Mouse (Mus musculus) cerebellum, adult 11-12 months (tissue): ENCODE data around the gene Gm38655.

ENCODE experiments used
- DNase-seq: peaks from one replicate; pipeline ENCODE4 v3.0.0; 2022

Gene Gm38655

DNA sequence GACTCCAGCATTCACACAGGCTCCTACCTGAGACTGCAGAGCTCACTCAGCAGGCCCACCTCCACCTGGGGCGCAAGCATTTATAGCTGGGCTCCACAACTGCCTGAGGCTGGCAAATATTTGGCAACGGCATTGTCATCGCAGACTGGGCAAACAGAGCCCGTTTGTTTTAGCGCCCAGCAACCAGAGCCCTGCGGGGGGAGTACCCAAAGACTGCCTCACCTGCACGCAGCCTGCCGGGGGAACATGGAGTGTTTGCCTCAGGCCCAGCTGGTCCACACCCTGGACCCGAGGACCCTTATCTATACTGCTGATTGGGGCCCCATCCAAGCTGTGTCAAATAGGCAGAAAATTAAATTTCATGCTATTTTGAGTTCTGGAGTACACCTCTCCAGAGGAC is at the start of gene Gm38655:
Gene Gm38655 (minus strand): TSS at position 61 of the 400 bp plus-strand sequence.
- no peak for DNase-seq

DNA sequence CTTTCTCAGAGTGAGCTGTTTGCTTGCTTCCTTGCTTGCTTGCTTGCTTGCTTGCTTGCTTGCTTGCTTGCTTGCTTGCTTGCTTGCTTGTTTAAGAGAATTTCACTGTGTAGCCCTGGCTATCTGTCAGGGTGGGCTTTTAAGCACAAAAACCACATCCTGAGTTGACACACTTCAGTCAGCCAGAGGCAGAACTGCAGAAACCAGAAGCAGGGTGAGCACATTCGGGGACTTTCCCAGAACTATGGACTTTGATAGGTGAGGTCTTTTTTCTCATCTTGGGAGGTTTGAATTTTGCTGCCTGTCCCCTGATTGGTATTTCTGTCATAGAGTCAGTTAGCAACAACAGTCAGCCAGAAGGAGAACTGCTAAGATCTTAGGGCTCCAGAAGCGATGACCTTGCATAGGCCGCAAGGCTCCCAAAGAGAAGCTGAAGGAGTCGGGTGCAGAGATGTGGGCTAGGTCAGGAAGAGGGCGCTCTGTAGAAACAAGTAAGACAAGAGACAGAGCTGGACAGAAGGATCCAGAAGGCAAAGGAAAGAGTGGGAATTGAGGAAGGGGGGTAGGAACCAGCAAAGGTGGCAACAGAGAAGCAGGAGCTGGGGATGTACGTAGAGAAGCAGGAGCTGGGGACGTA is 49.4 kb upstream of the Gm38655 start:
- DNase-seq = no peak

GRCm38 (mm10) chr17:25222951-25223601 is 47.8 kb upstream of the Gm38655 start:
- DNase-seq = no peak

GRCm38 (mm10) chr17:25222504-25222940 is 47.3 kb upstream of the Gm38655 start:
- DNase-seq = peak; percentile 78

- peak; percentile 82 for DNase-seq
Observed at GRCm38 (mm10) chr17:25221821-25222503, 46.7 kb upstream of the Gm38655 start.

DNA sequence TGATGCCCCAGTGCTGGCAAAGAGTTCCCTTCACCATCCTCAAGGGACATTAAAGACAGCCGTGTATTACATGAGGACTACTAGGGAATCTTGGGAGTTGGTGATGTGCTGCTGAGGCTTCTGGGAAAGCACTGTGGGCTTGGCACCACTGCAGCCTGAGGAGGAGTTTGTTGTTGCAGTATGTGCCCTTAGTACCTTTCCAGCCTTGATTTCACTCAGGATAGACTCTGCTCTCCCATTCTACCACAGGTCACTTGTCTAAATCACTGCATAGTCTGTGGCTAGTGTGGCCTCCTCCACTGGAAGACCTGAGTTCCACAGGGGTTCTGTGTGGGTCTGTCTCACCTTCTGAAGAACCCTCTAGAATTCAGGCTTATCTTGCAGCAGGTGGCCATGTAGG is 45.5 kb upstream of the Gm38655 start:
- DNase-seq = peak; percentile 28

GRCm38 (mm10) chr17:25219492-25220295 is 44.4 kb upstream of the Gm38655 start:
- no peak for DNase-seq

DNA sequence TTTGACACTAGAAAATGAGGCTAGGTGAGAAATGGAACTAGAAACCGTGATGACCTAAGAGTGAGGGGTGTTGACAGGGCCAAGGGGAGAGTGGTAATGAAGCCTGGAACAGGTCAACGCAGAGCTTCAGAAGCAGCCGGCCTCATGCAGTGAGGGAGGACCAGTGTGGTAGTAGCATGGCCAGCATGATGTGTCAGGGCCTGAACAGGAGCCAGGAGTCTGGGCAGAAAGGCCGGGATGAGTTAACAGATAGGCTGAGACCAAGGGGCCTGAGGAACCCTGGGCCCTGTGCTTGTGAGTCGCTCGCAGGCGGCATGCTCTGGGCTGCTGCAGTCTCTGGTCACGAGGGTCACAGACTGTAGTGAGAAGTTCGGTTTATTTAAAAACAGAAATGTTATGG is 43.7 kb upstream of the Gm38655 start:
- peak; percentile 57 for DNase-seq

- no peak for DNase-seq
Observed at GRCm38 (mm10) chr17:25215431-25215830, 40.2 kb upstream of the Gm38655 start.

DNA sequence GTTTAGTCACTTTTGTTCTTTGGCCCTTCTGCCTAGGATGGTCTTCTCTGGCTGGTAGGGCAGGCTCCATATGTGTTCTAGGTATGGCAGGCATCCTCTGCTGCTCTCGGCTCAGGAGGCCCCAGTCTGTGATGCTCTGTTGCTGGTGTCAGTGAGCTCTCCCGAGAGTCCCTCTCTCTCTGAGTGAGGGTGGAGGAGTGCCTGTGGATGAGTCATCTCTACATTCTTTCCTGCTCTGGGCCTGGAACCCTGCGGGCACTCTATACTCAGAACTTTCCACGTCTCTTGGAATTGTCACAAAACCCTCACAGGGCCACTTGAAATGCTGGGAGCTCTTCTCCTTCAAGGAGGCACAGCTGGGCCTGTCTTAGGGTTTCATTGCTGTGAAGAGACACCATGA is 36.4 kb upstream of the Gm38655 start:
- no peak for DNase-seq

- peak; percentile 91 for DNase-seq
Observed at GRCm38 (mm10) chr17:25210680-25211466, 35.6 kb upstream of the Gm38655 start.

- DNase-seq = no peak
Observed at GRCm38 (mm10) chr17:25210006-25210405, 34.7 kb upstream of the Gm38655 start.

- no peak for DNase-seq
Observed at GRCm38 (mm10) chr17:25202401-25202800, 27.1 kb upstream of the Gm38655 start.

- no peak for DNase-seq
Observed at GRCm38 (mm10) chr17:25189091-25189490, 13.8 kb upstream of the Gm38655 start.

DNA sequence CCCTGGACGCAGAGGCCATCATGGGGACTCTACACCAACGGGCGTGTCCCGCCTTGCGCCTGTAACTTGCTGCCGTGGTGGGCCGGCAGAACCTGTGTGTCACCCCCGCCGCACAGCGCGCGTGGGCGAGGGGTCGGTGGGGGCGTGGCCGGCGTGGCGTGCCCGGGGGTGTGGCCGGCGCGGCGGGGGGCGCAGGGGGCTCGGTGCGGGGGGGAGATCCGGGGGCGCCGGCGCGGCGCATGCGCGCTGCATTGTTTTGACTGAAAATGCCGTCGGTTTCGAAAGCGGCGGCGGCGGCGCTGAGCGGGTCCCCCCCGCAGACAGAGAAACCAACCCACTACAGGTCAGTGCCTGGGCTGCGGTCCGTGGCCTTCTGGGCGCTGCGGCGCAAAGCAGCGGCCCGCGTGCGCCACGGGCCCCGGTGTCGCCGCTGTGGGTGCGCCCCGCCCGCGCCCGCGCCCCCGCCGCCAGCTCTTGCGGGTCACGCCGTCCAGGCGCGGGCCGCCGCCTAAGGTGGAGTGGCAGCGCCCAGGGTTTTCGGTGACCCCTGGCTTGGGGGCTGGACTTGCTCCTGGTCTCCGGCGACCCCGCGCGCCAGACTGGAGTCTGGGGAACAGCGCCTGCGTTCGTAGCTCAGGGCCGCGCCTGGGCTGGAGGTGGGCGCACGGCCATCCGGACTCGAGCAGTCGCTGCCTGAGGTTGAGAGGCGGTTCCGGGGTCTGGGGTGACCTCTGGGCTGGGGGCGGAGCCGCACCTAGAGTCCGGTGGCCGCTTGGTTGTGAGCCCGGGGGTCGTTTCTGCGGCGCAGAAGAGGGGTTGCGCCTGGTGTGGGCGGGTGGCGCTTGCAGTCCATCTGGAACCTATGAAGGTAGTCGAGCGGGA is 13.1 kb upstream of the Gm38655 start, which contains the start of gene Unkl:
Gene Unkl (plus strand): TSS at position 248 of the 882 bp plus-strand sequence.
- DNase-seq = peak; percentile 57

DNA sequence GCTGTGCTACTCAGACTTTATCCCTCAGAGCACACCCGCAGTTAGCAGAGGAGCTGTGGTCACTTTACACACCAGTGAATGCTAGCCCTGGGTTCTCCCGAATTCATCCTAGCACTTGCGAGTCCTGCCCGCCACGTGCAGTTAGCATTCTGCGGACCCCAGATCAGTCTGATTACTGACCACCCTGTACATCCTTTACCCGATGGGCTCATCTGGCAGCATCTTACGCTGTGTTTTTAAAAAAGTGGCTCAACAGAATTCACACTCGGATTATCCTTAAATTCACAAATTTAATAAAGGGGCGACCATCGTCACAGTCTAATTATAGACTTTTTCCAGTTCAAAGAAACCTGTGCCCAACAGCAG is 12.5 kb upstream of the Gm38655 start:
- no peak for DNase-seq

GRCm38 (mm10) chr17:25184961-25185360 is 9.7 kb upstream of the Gm38655 start:
- DNase-seq = no peak

- peak; percentile 97 for DNase-seq
Observed at GRCm38 (mm10) chr17:25184129-25184691, 8.9 kb upstream of the Gm38655 start, which contains the start of gene BC003965. Gene BC003965, plus strand, starts transcription at chr17:25184554.

GRCm38 (mm10) chr17:25183232-25183631 is 8.0 kb upstream of the Gm38655 start:
- DNase-seq = no peak

DNA sequence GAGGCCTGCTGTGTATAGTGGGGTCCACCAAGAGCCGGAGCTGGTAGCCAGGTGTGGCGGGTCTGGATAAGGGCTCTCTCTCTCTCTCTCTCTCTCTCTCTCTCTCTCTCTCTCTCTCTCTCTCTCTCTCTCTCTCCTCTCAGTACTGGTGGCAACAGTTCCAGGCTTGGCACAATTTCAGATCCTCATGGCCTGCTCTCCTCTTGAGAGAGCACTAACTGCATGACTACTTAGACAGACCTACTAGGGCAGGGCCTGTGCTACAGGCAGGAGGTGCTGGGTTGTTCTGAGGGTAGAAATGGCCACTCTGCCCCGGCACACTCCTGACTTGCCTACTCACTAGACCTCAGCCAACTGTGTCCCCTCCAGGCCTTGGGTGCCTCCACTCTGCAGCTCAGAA is 2.7 kb downstream of the Gm38655 start:
- no peak for DNase-seq

DNA sequence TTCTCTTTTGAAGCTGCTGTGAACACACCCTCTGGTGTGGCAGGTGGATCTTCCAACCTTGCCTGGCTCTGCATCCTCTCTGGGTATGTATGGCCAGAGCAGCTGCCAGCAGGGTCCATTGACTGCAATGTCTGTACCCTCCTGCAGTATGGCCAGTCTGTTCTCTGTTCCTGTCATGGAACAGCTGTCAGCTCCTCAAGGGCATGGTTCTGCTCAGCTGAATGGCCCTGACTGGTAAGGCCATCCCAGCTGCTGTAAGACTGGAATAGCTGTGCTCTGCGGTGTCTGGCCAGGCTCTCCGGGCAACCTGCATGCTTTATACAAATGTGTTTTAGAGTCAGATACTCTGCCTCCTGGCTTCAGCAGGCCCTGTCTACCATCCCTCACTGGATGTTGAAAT is 5.6 kb downstream of the Gm38655 start:
- no peak for DNase-seq
